21 mouse cellular contexts compared by ENCODE assay signal in the genomic region with DNA sequence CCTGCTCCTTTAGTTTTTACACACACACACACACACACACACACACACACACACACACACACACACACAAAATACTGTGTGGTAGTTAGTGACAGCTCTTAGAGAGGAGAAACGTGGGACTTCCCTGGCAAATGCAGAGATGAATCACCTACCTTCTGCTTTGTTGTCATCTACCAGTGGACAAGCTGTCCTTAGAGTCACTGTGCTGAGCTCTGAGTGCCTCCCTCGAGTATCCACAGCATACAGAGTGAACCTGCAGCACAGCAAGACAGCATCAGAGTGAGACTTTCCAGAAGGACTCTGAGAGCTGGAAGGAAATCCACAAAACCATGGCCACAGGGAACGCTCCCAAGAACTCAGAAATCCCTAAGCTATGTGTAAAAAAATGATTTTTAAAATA.
DNase-seq lines count a peak whose midpoint lies in the region; ATAC-seq and TF ChIP-seq lines count a peak whose summit lies in the region.
"Had no signal": no experiment of that assay in that cellular context is flagged by ENCODE, and none has a peak within 500 bp of the region (broad histone marks: within the 10 kb centered on the region; RNA-seq: fewer than 3 reads in every experiment).

No protein-coding gene starts in this region.

- WGBS in kidney, adult 2 months = 75% methylated on average over 3 of the region's 3 CpGs

- no peaks in the 10 kb centered on the region for H3K36me3 ChIP-seq in kidney, adult 2 months (ENCODE audit: control insufficient read depth, insufficient read depth, low read length)
- H3K36me3 ChIP-seq: embryonic facial prominence, embryonic 12.5 days; embryonic facial prominence, embryonic 15.5 days; hindbrain, embryonic 10.5 days; hindbrain, embryonic 13.5 days had no signal

- H3K27me3 ChIP-seq in kidney, adult 2 months (replicated peaks; ENCODE audit: control insufficient read depth, insufficient read depth, low read length) = no peaks in the 10 kb centered on the region
- H3K27me3 ChIP-seq: embryonic facial prominence, embryonic 12.5 days; embryonic facial prominence, embryonic 15.5 days; hindbrain, embryonic 13.5 days had no signal

- H3K4me3 ChIP-seq in kidney, adult 2 months (ENCODE audit: insufficient read depth, low read depth, low read length) = no peak overlapping the region
- H3K4me3 ChIP-seq: embryonic facial prominence, embryonic 12.5 days; embryonic facial prominence, embryonic 15.5 days; hindbrain, embryonic 10.5 days; hindbrain, embryonic 13.5 days had no signal

- H3K27ac ChIP-seq in kidney, adult 2 months (ENCODE audit: insufficient read depth, low read depth, low read length) = no peak overlapping the region
- H3K27ac ChIP-seq: embryonic facial prominence, embryonic 12.5 days; embryonic facial prominence, embryonic 15.5 days; hindbrain, embryonic 10.5 days; hindbrain, embryonic 13.5 days had no signal

- no peak for TF ChIP-seq CTCF in kidney, adult 2 months (conservative IDR thresholded peaks at IDR 0.05; ENCODE audit: insufficient read depth, insufficient read length, low read depth, low read length)

- no peaks in the 10 kb centered on the region for H3K4me1 ChIP-seq in kidney, adult 2 months (ENCODE audit: control insufficient read depth, insufficient read depth, low read length)
- H3K4me1 ChIP-seq: embryonic facial prominence, embryonic 12.5 days; embryonic facial prominence, embryonic 15.5 days; hindbrain, embryonic 10.5 days; hindbrain, embryonic 13.5 days had no signal

- DNase-seq in frontal cortex, postnatal 10 days (ENCODE audit: low spot score in 2 of 2) = no peak
- DNase-seq in layer of hippocampus, adult 9-11 months = peak; percentile 29
- no peak for DNase-seq in layer of hippocampus, postnatal 10 days (ENCODE audit: low spot score in 2 of 2)
- peak; percentile 25 for DNase-seq in right cerebral cortex, adult 18-20 months
- no peak for DNase-seq in right cerebral cortex, postnatal 14 days
- DNase-seq in kidney, adult 2 months = no peak
- DNase-seq: adrenal gland, adult 8-10 months; adrenal gland, postnatal 25 days; cerebellum, adult 9-10 months; cerebellum, postnatal 14 days; forebrain, postnatal 0 days; gastrocnemius, postnatal 10 days; gastrocnemius, postnatal 36 days had no signal

- peak; percentile 95 for ATAC-seq in frontal cortex, adult (ENCODE audit: low TSS enrichment)
- ATAC-seq: activated CD4-positive, CD25-positive, alpha-beta regulatory T cell, adult 4 months; forebrain, embryonic 14.5 days; forebrain, postnatal 0 days; hindbrain, embryonic 16.5 days had no signal

- TF ChIP-seq POLR2A in kidney, adult 2 months (IDR thresholded peaks at IDR 0.05; ENCODE audit: low read depth, low read length) = no peak

Comparison
In these comparisons a context has a peak if more than half of its experiments do, and no peak if none do; other contexts are left out.
1. DNase-seq: peak in layer of hippocampus, adult 9-11 months (single experiment) and right cerebral cortex, adult 18-20 months (single experiment); none in frontal cortex, postnatal 10 days (0 of 2), layer of hippocampus, postnatal 10 days (0 of 2), right cerebral cortex, postnatal 14 days (single experiment) and kidney, adult 2 months (single experiment).